Mouse (Mus musculus) CD8-positive naive resting alpha-beta T cell, adult 57 days (primary cell): ENCODE data around the gene Foxred1. TPM values are rescaled to one million over a fixed set of nuclear protein-coding genes. Genes with fewer than 3 reads are reported as not detected.

Source experiments
- total RNA-seq: library from RNA; stranded (reverse); gene quantifications from one replicate; pipeline ENCODE4 v1.2.4, GENCODE M21; 2023

Gene Foxred1
- total RNA-seq, result 24.8 TPM

GRCm38 (mm10) chr9:35210542-35211474, at the start of gene Foxred1:
Gene Foxred1 (minus strand): TSS chr9:35211055.

DNA sequence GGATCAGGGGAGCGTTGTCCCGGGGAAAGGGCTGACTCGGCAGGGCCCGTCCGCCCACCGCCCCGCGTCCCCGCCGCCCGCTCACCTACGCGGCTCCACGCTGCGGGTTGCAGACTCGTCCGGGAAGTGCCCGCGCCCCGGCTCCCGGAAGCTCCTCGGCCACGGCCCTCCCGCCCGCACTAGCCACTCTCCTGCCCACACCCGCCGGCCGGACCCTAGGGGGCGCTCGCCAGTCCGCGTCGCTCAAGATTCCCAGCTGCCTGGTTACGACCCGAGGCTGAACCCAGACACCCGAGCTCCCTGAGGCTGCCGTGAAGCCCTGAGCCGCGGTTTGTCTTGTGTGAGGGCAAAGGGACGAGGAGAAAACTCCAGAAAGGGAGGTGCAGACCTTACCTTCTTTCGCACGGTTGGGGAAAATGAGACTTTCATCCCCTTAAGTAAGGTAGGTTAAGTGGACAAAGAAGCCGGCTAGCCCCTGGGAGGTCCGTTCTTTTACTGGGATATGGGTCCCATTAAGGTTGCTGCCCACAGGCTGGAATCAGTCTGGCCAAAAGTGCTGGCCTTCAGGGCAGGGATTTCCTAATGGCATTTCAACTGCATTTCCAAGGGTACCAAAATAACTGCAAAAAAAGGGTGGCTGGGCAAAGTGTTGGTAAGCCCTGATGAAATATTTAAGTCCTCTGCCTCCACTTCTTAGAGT, 10.9 kb downstream of the Foxred1 start, which contains the start of the genes Srpr and Tirap:
Srpr (plus strand) TSS at position 404 of the 700 bp plus-strand sequence.
Tirap (minus strand) TSS at position 520 of the 700 bp plus-strand sequence.

GRCm38 (mm10) chr9:35175251-35176123, 35.4 kb downstream of the Foxred1 start, which contains the start of gene Dcps:
Gene Dcps (minus strand): TSS chr9:35176061.

Other genes starting within 250 kb of the Foxred1 start
- 45.8 TPM for gene St3gal4, start 91.8 kb downstream of the Foxred1 start, total RNA-seq
- gene Dcps, start 35.0 kb downstream of the Foxred1 start, total RNA-seq, result 35.7 TPM
- 97.4 TPM for gene Srpr, start 10.9 kb downstream of the Foxred1 start, total RNA-seq
- gene Tirap, start 10.8 kb downstream of the Foxred1 start, total RNA-seq, result 2.2 TPM
- gene Fam118b, start 56.8 kb upstream of the Foxred1 start, total RNA-seq, result 16.2 TPM
- gene Rpusd4, start 56.8 kb upstream of the Foxred1 start, total RNA-seq, result 44.2 TPM
- 21.7 TPM for gene Cdon, start 210.1 kb upstream of the Foxred1 start, total RNA-seq